Mouse (Mus musculus) kidney, embryonic 16.5 days (tissue): ENCODE results near the gene Zfp239. TPM values are rescaled to one million over a fixed set of nuclear protein-coding genes. Genes with fewer than 3 reads are reported as not detected.
"Not testable (repeated sequence)": the region's sequence is repeated elsewhere in the genome, so short reads cannot be mapped to it uniquely, and the experiment has no call there.

Experiments used
- ATAC-seq: fragments of 200-750 bp; cut with Nextera tagmentation; 2 replicates; pipeline ENCODE4 v1.8.0; 2017; ENCODE audit warnings: moderate TSS enrichment; ENCODE audit not compliant: low FRiP score, low TSS enrichment
- H3K27ac ChIP-seq: fragments of 300-500 bp; sonication (generic); 2 replicates; pipeline ENCODE4 v1.5.1; 2014; ENCODE audit warnings: low read length
- H3K27me3 ChIP-seq: fragments of 300-500 bp; sonication (generic); 2 replicates; pipeline ENCODE4 v1.6.1; 2014; ENCODE audit warnings: low read length, control low read depth, mixed read lengths; ENCODE audit not compliant: insufficient read depth
- H3K36me3 ChIP-seq: fragments of 300-500 bp; sonication (generic); 2 replicates; pipeline ENCODE4 v1.6.1; 2014; ENCODE audit warnings: low read length, control low read depth, mixed read lengths; ENCODE audit not compliant: insufficient read depth
- H3K4me1 ChIP-seq: fragments of 300-500 bp; sonication (generic); 2 replicates; pipeline ENCODE4 v1.6.1; 2014; ENCODE audit warnings: low read length, control low read depth, mixed read lengths; ENCODE audit not compliant: insufficient read depth
- H3K4me2 ChIP-seq: fragments of 300-500 bp; sonication (generic); replicated peaks from 2 replicates; pipeline ENCODE4 v1.6.1; 2014; ENCODE audit warnings: low read depth, low read length
- H3K4me3 ChIP-seq: fragments of 300-500 bp; sonication (generic); 2 replicates; pipeline ENCODE4 v1.5.1; 2014; ENCODE audit warnings: mild to moderate bottlenecking, low read length
- H3K9ac ChIP-seq: fragments of 300-500 bp; sonication (generic); replicated peaks from 2 replicates; pipeline ENCODE4 v1.6.1; 2014; ENCODE audit warnings: low read length
- H3K9me3 ChIP-seq: fragments of 300-500 bp; sonication (generic); 2 replicates; pipeline ENCODE4 v1.6.1; 2016; ENCODE audit warnings: low read length, control low read depth
- WGBS: fragments of 180-500 bp; shearing (Covaris S2); extraction: QIAGEN DNeasy Blood & Tissue Kit; methylation state at CpG from one replicate; pipeline ENCODE4 v1.1.7; 2014; 5-methylcytosine and 5-hydroxymethylcytosine counted together
- polyA plus RNA-seq: library from polyadenylated mRNA; unstranded; fragments of >200 nt; fragmentation: Nextera tagmentation; extraction: Ambion mirVana; gene quantifications from 2 replicates; pipeline ENCODE4 v1.2.1, GENCODE M21; 2015

Zfp239 gene
- polyA plus RNA-seq, result 11.5 and 12.6 TPM in 2 replicates

- Histone ChIP-seq H3K27me3 (no peaks in the 10 kb centered on the region), H3K4me1 (peaks cover 5% of the 10 kb centered on the region; the same call in 1 of the 2 replicates), H3K36me3 (no peaks in the 10 kb centered on the region), H3K27ac (no peak within 1 kb of the TSS), H3K4me3 (peak within 1 kb of the TSS; percentile 74), H3K9ac (peak within 1 kb of the TSS; percentile 77), H3K9me3 (no peaks in the 10 kb centered on the region), H3K4me2 (peak within 1 kb of the TSS; percentile 80)
- WGBS, result 77% methylated on average over 6 of the region's 6 CpGs
- ATAC-seq, result no peak
These were observed at the start of gene Zfp239 for GRCm38 (mm10) chr6:117861848-117862247. Gene Zfp239 (plus strand): TSS chr6:117862100.

- H3K9me3 ChIP-seq, result no peaks in the 10 kb centered on the region
- H3K36me3 ChIP-seq, result no peaks in the 10 kb centered on the region
- H3K4me1 ChIP-seq, result no peaks in the 10 kb centered on the region
- no peak overlapping the region for H3K27ac ChIP-seq
- no peak overlapping the region for H3K9ac ChIP-seq
- no peak for ATAC-seq
- no peaks in the 10 kb centered on the region for H3K27me3 ChIP-seq
- no peak overlapping the region for H3K4me3 ChIP-seq
- no peak overlapping the region for H3K4me2 ChIP-seq
These were observed 47.2 kb upstream of the Zfp239 start for GRCm38 (mm10) chr6:117814681-117815080.

GRCm38 (mm10) chr6:117817108-117817541 is 44.8 kb upstream of the Zfp239 start:
- WGBS, result 72% methylated on average over 4 of the region's 5 CpGs
- Histone ChIP-seq H3K4me1 (no peaks in the 10 kb centered on the region), H3K27ac (no peak overlapping the region), H3K4me2 (no peak overlapping the region), H3K36me3 (no peaks in the 10 kb centered on the region), H3K9ac (no peak overlapping the region), H3K9me3 (no peaks in the 10 kb centered on the region), H3K27me3 (no peaks in the 10 kb centered on the region), H3K4me3 (no peak overlapping the region)
- ATAC-seq, result no peak

- no peak for ATAC-seq
- no peaks in the 10 kb centered on the region for H3K36me3 ChIP-seq
- H3K9me3 ChIP-seq, result no peaks in the 10 kb centered on the region
- no peak overlapping the region for H3K4me3 ChIP-seq
- WGBS, result 90% methylated on average over 14 of the region's 14 CpGs
- no peak overlapping the region for H3K27ac ChIP-seq
- no peak overlapping the region for H3K9ac ChIP-seq
- H3K4me1 ChIP-seq, result 0 out of 2 replicates have a peak, but pooled peaks cover 6% of the 10 kb centered on the region
- H3K27me3 ChIP-seq, result no peaks in the 10 kb centered on the region
- H3K4me2 ChIP-seq, result no peak overlapping the region
These were observed 41.6 kb upstream of the Zfp239 start for GRCm38 (mm10) chr6:117820327-117820726.

GRCm38 (mm10) chr6:117825369-117825768 is 36.5 kb upstream of the Zfp239 start:
- peak; percentile 88 for ATAC-seq
- no peak overlapping the region for H3K4me2 ChIP-seq
- peaks cover 14% of the 10 kb centered on the region; the same call in 1 of the 2 replicates for H3K4me1 ChIP-seq
- no peaks in the 10 kb centered on the region for H3K36me3 ChIP-seq
- no peaks in the 10 kb centered on the region for H3K9me3 ChIP-seq
- no peak overlapping the region for H3K4me3 ChIP-seq
- no peak overlapping the region for H3K9ac ChIP-seq
- H3K27ac ChIP-seq, result no peak overlapping the region
- H3K27me3 ChIP-seq, result no peaks in the 10 kb centered on the region; the same call in 1 of the 2 replicates
- WGBS, result 6% methylated on average over 4 of the region's 4 CpGs

- H3K4me2 ChIP-seq, result no peak overlapping the region
- no peaks in the 10 kb centered on the region for H3K36me3 ChIP-seq
- H3K9me3 ChIP-seq, result no peaks in the 10 kb centered on the region
- H3K4me1 ChIP-seq, result peaks cover 14% of the 10 kb centered on the region; the same call in 1 of the 2 replicates
- H3K9ac ChIP-seq, result no peak overlapping the region
- H3K4me3 ChIP-seq, result no peak overlapping the region
- peak; percentile 64; the same call in 1 of the 2 replicates for ATAC-seq
- WGBS, result 19% methylated on average over 9 of the region's 9 CpGs
- H3K27me3 ChIP-seq, result no peaks in the 10 kb centered on the region; the same call in 1 of the 2 replicates
- no peak overlapping the region for H3K27ac ChIP-seq
These were observed 33.6 kb upstream of the Zfp239 start for GRCm38 (mm10) chr6:117828273-117828672.

- under 1% methylated on average over 62 of the region's 66 CpGs for WGBS
- peak within 1 kb of the TSS; percentile 96 for H3K27ac ChIP-seq
- H3K9ac ChIP-seq, result peak within 1 kb of the TSS; percentile 89
- H3K4me2 ChIP-seq, result peak within 1 kb of the TSS; percentile 73
- no peaks in the 10 kb centered on the region for H3K27me3 ChIP-seq
- peak within 1 kb of the TSS; percentile 68 for H3K4me3 ChIP-seq
- peak; percentile 98 for ATAC-seq
- H3K9me3 ChIP-seq, result no peaks in the 10 kb centered on the region
- peaks cover 9% of the 10 kb centered on the region for H3K4me1 ChIP-seq
- H3K36me3 ChIP-seq, result peaks cover 28% of the 10 kb centered on the region
These were observed 21.0 kb upstream of the Zfp239 start, which contains the start of gene Zfp637 for GRCm38 (mm10) chr6:117840686-117841510. Gene Zfp637 (plus strand): TSS chr6:117841180.

GRCm38 (mm10) chr6:117841511-117841955 is 20.4 kb upstream of the Zfp239 start:
- peak overlapping the region; percentile 68 for H3K4me3 ChIP-seq
- H3K9me3 ChIP-seq, result no peaks in the 10 kb centered on the region
- ATAC-seq, result no peak; the same call in 1 of the 2 replicates
- H3K27ac ChIP-seq, result peak overlapping the region; percentile 96
- H3K36me3 ChIP-seq, result peaks cover 34% of the 10 kb centered on the region
- 9% methylated on average over 12 of the region's 12 CpGs for WGBS
- peaks cover 9% of the 10 kb centered on the region for H3K4me1 ChIP-seq
- H3K4me2 ChIP-seq, result peak overlapping the region; percentile 73
- peak overlapping the region; percentile 89 for H3K9ac ChIP-seq
- no peaks in the 10 kb centered on the region for H3K27me3 ChIP-seq

GRCm38 (mm10) chr6:117844597-117844996 is 17.3 kb upstream of the Zfp239 start:
- Histone ChIP-seq H3K9ac (no peak overlapping the region), H3K27me3 (no peaks in the 10 kb centered on the region), H3K36me3 (peaks cover 55% of the 10 kb centered on the region), H3K4me1 (peaks cover 9% of the 10 kb centered on the region), H3K4me3 (no peak overlapping the region), H3K4me2 (no peak overlapping the region), H3K27ac (no peak overlapping the region), H3K9me3 (no peaks in the 10 kb centered on the region)
- 96% methylated on average over 9 of the region's 9 CpGs for WGBS
- no peak for ATAC-seq

GRCm38 (mm10) chr6:117846671-117847070 is 15.2 kb upstream of the Zfp239 start:
- H3K27ac ChIP-seq, H3K4me3 ChIP-seq, ATAC-seq, H3K27me3 ChIP-seq, H3K4me1 ChIP-seq, H3K4me2 ChIP-seq, H3K9ac ChIP-seq, H3K9me3 ChIP-seq: not testable (repeated sequence)
- H3K36me3 ChIP-seq, result peaks cover 55% of the 10 kb centered on the region
- 97% methylated on average over 4 of the region's 4 CpGs for WGBS
